ENCODE assay signal across 8 mouse cellular contexts in genomic region chr15:4056627-4057026, GRCm38 (mm10). TPM values are rescaled to one million over a fixed set of nuclear protein-coding genes. Genes with fewer than 3 reads are reported as not detected.
A peak's percentile ranks its signal among the peaks of the same experiment; 100 is the strongest.
DNase-seq lines count a peak whose midpoint lies in the region; ATAC-seq lines count a peak whose summit lies in the region.

No protein-coding gene starts in this region.

- no peaks in the 10 kb centered on the region for H3K9me3 ChIP-seq in embryonic facial prominence, embryonic 11.5 days (replicated peaks; ENCODE audit: control insufficient read depth, low read length)

- no peaks in the 10 kb centered on the region for H3K4me1 ChIP-seq in embryonic facial prominence, embryonic 11.5 days (ENCODE audit: control insufficient read depth, insufficient read depth, low read length)

- no peak overlapping the region for H3K27ac ChIP-seq in embryonic facial prominence, embryonic 11.5 days (replicated peaks; ENCODE audit: low read depth, low read length)

- H3K27me3 ChIP-seq in embryonic facial prominence, embryonic 11.5 days (ENCODE audit: control insufficient read depth, insufficient read depth, low read length), result no peaks in the 10 kb centered on the region
- H3K27me3 ChIP-seq in splenic B cell, adult 2 months (ENCODE audit: control insufficient read depth, insufficient read depth, low read length, poor library complexity, severe bottlenecking), result no peaks in the 10 kb centered on the region

- 26% methylated on average over 5 of the region's 5 CpGs for WGBS in embryonic facial prominence, embryonic 11.5 days

- intact Hi-C loops in gastrocnemius, postnatal 14 days (cut with DNase I; ENCODE audit: low total_unique reads), result no loop called here
- intact Hi-C loops in left cerebral cortex, postnatal 25 days (cut with DNase I), result loop anchor here (2.0 to 10.0 kb wide), 3 partner anchors 238 to 1050 kb away; no protein-coding TSS in a partner anchor

- DNase-seq in gastrocnemius, adult 18-20 months (ENCODE audit: low spot score), result peak; percentile 18
- DNase-seq in gastrocnemius, postnatal 14 days, result no peak
- peak; percentile 59 for DNase-seq in right cerebral cortex, adult 18-20 months
- DNase-seq in right cerebral cortex, postnatal 25 days, result no peak
- peak; percentile 41 for DNase-seq in embryonic facial prominence, embryonic 11.5 days (ENCODE audit: low spot score)
- DNase-seq in left cerebral cortex, postnatal 25 days (ENCODE audit: low spot score in 2 of 2), result peak; percentile 44 to 63
- DNase-seq in splenic B cell, adult 2 months (ENCODE audit: low read depth, low spot score), result peak; percentile 8

- no peak for ATAC-seq in embryonic facial prominence, embryonic 11.5 days (replicated peaks; ENCODE audit: insufficient number of reproducible peaks, low FRiP score, low TSS enrichment, low read depth)
- ATAC-seq in monocyte, adult 5-6 weeks (replicated peaks; ENCODE audit: insufficient number of reproducible peaks, low FRiP score, low TSS enrichment, poor library complexity, severe bottlenecking), result no peak

- H3K4me3 ChIP-seq in embryonic facial prominence, embryonic 11.5 days (ENCODE audit: low read depth, low read length), result no peak overlapping the region

- H3K9ac ChIP-seq in embryonic facial prominence, embryonic 11.5 days (replicated peaks; ENCODE audit: low read length), result no peak overlapping the region

- no peaks in the 10 kb centered on the region; the same call in 1 of the 2 replicates for H3K36me3 ChIP-seq in embryonic facial prominence, embryonic 11.5 days (replicated peaks; ENCODE audit: control insufficient read depth, insufficient read depth, low read depth, low read length)
- peaks cover 1% of the 10 kb centered on the region; the same call in 1 of the 2 replicates for H3K36me3 ChIP-seq in splenic B cell, adult 2 months (ENCODE audit: control insufficient read depth, insufficient read depth, low read length, poor library complexity, severe bottlenecking)

- H3K4me2 ChIP-seq in embryonic facial prominence, embryonic 11.5 days (ENCODE audit: low read depth, low read length), result no peak overlapping the region

RNA-seq across cellular contexts. Expression of gene Oxct1, which starts 30.4 kb away (rescaled TPM):
- 100 to 1,000 TPM; 340 to 369 TPM for total RNA-seq in gastrocnemius, adult 18-20 months (2021)
- 100 to 1,000 TPM; 109 to 140 TPM for total RNA-seq in gastrocnemius, postnatal 14 days (2021)
- 191 and 215 TPM in 2 replicates for polyA plus RNA-seq in embryonic facial prominence, embryonic 11.5 days (2014; fragmentation: Nextera tagmentation; extraction: Ambion mirVana)
- total RNA-seq in left cerebral cortex, postnatal 25 days (2021), result 100 to 1,000 TPM; 369 to 401 TPM
- total RNA-seq in monocyte, adult 5-6 weeks (2017), result 56.3 to 89.6 TPM (median 68.8 TPM) in 3 replicates

Comparison
In these comparisons a context has a peak if more than half of its experiments do, and no peak if none do; other contexts are left out.
1. DNase-seq: peak in gastrocnemius, adult 18-20 months (single experiment), right cerebral cortex, adult 18-20 months (single experiment), embryonic facial prominence, embryonic 11.5 days (single experiment), left cerebral cortex, postnatal 25 days (2 of 2) and splenic B cell, adult 2 months (single experiment); none in gastrocnemius, postnatal 14 days (single experiment) and right cerebral cortex, postnatal 25 days (single experiment).